Mouse (Mus musculus) hindbrain, postnatal 0 days (tissue): ENCODE measurements around the gene Galk1. TPM values are rescaled to one million over a fixed set of nuclear protein-coding genes. Genes with fewer than 3 reads are reported as not detected.

Source experiments
- ATAC-seq: fragments of 200-750 bp; cut with Nextera tagmentation; 2 replicates; pipeline ENCODE4 v1.8.0; 2017; ENCODE audit warnings: mild to moderate bottlenecking, moderate TSS enrichment, moderate library complexity
- DNase-seq: peaks from one replicate; pipeline ENCODE4 v3.0.0-alpha.2; 2015; ENCODE audit warnings: low spot score
- H3K27ac ChIP-seq: fragments of 300-500 bp; sonication (generic); 2 replicates; pipeline ENCODE4 v1.5.1; 2014; ENCODE audit warnings: mild to moderate bottlenecking
- H3K27me3 ChIP-seq: fragments of 300-500 bp; sonication (generic); 2 replicates; pipeline ENCODE4 v1.6.1; 2014; ENCODE audit warnings: low read length, mixed read lengths; ENCODE audit not compliant: insufficient read depth
- H3K36me3 ChIP-seq: fragments of 300-500 bp; sonication (generic); 2 replicates; pipeline ENCODE4 v1.6.1; 2014; ENCODE audit warnings: low read length, mixed read lengths; ENCODE audit not compliant: insufficient read depth
- H3K4me1 ChIP-seq: fragments of 300-500 bp; sonication (generic); 2 replicates; pipeline ENCODE4 v1.6.1; 2014; ENCODE audit warnings: antibody characterized with exemption, low read length, mixed read lengths; ENCODE audit not compliant: insufficient read depth
- H3K4me2 ChIP-seq: fragments of 300-500 bp; sonication (generic); 2 replicates; pipeline ENCODE4 v1.6.1; 2014; ENCODE audit warnings: low read depth, mild to moderate bottlenecking, low read length, moderate library complexity, mixed read lengths
- H3K4me3 ChIP-seq: fragments of 300-500 bp; sonication (generic); 2 replicates; pipeline ENCODE4 v1.5.1; 2014; ENCODE audit warnings: low read length
- H3K9ac ChIP-seq: fragments of 300-500 bp; sonication (generic); replicated peaks from 2 replicates; pipeline ENCODE4 v1.6.1; 2014; ENCODE audit warnings: mild to moderate bottlenecking, low read length, moderate library complexity, mixed read lengths
- H3K9me3 ChIP-seq: fragments of 300-500 bp; sonication (generic); 2 replicates; pipeline ENCODE4 v1.6.1; 2016; ENCODE audit warnings: low read length, mixed read lengths
- CTCF ChIP-seq: IDR thresholded peaks from 2 replicates; pipeline ENCODE4 v1.5.1; 2016; ENCODE audit warnings: antibody characterized with exemption, control low read depth, low read depth
- WGBS: fragments of 180-500 bp; shearing (Covaris S2); extraction: QIAGEN DNeasy Blood & Tissue Kit; methylation state at CpG from one replicate; pipeline ENCODE4 v1.1.7; 2014; 5-methylcytosine and 5-hydroxymethylcytosine counted together
- polyA plus RNA-seq: library from polyadenylated mRNA; unstranded; fragments of >200 nt; fragmentation: Nextera tagmentation; extraction: Ambion mirVana; gene quantifications from 2 replicates; pipeline ENCODE4 v1.2.1, GENCODE M21; 2015
- total RNA-seq: library from RNA; depleted of rRNA; stranded (reverse); fragments of >200 nt; gene quantifications from 2 replicates; pipeline ENCODE4 v1.2.3, GENCODE M21; 2014

Gene Galk1
- total and polyA plus RNA-seq, 2 experiments from 2014 or later: 51.5 to 60.3 TPM

DNA sequence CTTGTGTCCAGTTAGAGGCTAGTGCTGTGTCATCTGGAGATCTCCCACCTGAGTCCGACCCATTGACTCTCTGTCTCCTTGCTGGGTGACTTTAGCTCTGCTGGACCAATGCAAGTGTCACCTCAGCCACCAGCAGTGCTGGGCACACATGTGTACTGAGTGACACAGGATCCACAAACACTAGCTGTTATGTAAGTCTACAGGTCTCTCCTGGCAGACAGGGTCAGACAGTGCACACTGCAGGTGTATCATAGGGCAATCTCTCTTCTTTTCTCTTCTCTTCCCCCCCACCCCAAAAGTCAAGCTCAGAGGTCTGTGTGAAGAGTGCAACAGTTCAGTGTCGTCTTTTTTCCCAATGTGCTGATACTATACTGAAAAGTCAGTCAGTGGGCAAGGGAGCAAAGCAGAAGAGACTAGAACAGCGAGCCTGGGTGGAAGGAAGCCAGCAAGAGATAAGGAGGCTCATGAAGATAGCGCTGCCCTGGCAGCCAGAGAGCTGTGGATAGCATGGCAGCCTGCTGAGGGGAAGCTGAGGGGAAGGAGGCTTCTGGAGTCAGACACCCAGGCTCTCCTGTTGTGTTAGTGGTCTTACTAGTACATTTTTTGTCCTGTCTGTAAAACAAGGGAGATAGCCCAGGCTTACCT is 44.8 kb upstream of the Galk1 start:
- ATAC-seq (no peak), DNase-seq (no peak)
- H3K9me3 ChIP-seq: no peaks in the 10 kb centered on the region
- H3K27ac ChIP-seq: no peak overlapping the region
- H3K4me2 ChIP-seq: no peak overlapping the region
- no peak overlapping the region for H3K4me3 ChIP-seq
- WGBS: 85% methylated on average over 4 of the region's 4 CpGs
- TF ChIP-seq CTCF: no peak
- no peak overlapping the region for H3K9ac ChIP-seq
- H3K36me3 ChIP-seq: peaks cover 78% of the 10 kb centered on the region
- H3K27me3 ChIP-seq: no peaks in the 10 kb centered on the region
- no peaks in the 10 kb centered on the region for H3K4me1 ChIP-seq

DNA sequence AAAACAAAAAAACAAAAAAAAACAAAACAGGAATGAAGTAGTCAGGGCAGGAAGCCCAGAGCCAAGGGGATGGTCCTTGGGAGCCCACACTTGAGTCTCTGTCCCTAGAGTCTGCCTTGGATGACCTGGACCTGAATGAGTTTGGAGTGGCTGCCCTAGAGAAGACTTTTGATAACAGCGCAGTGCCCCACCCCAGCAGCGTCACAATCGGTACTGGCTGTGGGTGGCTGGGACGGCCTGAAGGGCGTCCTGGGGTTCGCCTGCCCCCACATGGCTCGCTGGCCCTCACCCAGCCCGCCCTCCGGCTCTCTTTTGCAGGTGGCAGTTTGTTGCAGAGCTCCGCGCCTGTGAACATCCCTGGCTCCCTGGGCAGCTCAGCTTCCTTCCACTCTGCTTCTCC is 43.4 kb upstream of the Galk1 start:
- DNase-seq: no peak
- no peak for TF ChIP-seq CTCF

DNA sequence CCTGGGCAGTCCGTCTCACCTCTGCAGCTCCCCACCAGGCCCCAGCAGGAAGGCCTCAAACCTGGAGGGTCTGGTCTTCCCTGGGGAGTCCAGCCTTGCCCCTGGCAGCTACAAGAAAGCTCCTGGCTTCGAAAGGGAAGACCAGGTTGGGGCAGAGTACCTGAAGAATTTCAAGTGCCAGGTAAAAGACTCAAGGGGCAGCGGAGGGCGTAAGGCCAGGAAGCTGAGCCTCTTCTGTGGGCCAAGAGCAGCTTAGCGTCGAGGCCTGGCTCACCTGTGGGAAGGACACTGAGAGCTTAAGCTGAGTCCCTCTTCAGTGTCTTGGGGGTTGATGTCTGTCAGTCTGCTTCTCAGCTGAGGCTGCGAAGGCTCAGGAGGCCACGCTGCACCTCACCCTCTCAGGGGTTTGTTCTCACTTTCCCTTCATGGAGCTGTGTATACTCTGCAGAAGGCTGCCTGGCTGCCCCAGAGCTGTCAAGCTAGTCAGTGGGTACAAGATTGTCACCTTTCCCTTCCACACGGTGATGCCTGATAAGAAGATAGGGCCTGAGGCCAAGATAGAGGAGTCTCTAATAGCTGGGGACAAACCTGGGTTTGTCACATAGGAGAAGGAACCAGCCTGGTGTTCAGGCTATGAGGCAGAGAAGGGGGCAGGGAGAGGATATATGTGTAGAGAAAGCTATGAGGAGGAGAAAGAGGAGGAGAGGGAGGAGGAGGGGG is 41.2 kb upstream of the Galk1 start:
- H3K9me3 ChIP-seq: no peaks in the 10 kb centered on the region
- no peak for DNase-seq
- H3K36me3 ChIP-seq: peaks cover 79% of the 10 kb centered on the region
- no peak for TF ChIP-seq CTCF
- H3K4me1 ChIP-seq: no peaks in the 10 kb centered on the region
- H3K4me2 ChIP-seq: no peak overlapping the region
- no peak overlapping the region for H3K27ac ChIP-seq
- ATAC-seq: no peak
- no peak overlapping the region for H3K4me3 ChIP-seq
- no peaks in the 10 kb centered on the region for H3K27me3 ChIP-seq
- H3K9ac ChIP-seq: no peak overlapping the region
- 95% methylated on average over 9 of the region's 9 CpGs for WGBS

More for the DNA sequence above, 43.4 kb upstream of the Galk1 start:
- ATAC-seq: no peak
- H3K27me3 ChIP-seq: no peaks in the 10 kb centered on the region
- H3K9me3 ChIP-seq: no peaks in the 10 kb centered on the region
- no peak overlapping the region for H3K9ac ChIP-seq
- no peak overlapping the region for H3K4me3 ChIP-seq
- H3K4me2 ChIP-seq: no peak overlapping the region
- 87% methylated on average over 11 of the region's 11 CpGs for WGBS
- peaks cover 79% of the 10 kb centered on the region for H3K36me3 ChIP-seq
- no peak overlapping the region for H3K27ac ChIP-seq
- no peaks in the 10 kb centered on the region for H3K4me1 ChIP-seq

DNA sequence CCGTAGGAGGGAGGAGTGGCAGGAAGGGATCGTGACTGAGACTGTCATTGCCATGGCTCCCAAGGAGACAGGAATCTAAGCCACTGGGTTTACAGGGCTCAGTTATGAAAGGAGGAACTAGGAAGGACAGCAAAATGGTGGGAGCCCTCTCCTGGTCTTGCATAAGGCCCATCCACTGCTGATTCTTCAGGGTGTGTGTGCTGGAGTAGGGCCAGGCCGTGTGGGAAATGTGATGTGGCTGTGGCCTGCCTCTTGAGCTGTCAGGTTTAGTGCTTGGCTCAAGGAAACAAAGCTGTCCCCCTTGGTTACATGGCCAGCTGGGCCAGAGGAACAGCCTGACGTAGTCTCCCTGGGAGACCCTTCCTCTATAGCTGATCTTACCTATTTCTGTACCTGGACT is 37.7 kb upstream of the Galk1 start:
- no peaks in the 10 kb centered on the region for H3K27me3 ChIP-seq
- H3K9me3 ChIP-seq: no peaks in the 10 kb centered on the region
- WGBS: 85% methylated on average over 4 of the region's 4 CpGs
- DNase-seq (no peak), ATAC-seq (no peak)
- no peak overlapping the region for H3K27ac ChIP-seq
- H3K9ac ChIP-seq: no peak overlapping the region
- H3K4me3 ChIP-seq: no peak overlapping the region
- no peak for TF ChIP-seq CTCF
- peaks cover 67% of the 10 kb centered on the region for H3K36me3 ChIP-seq
- no peak overlapping the region for H3K4me2 ChIP-seq
- no peaks in the 10 kb centered on the region for H3K4me1 ChIP-seq

DNA sequence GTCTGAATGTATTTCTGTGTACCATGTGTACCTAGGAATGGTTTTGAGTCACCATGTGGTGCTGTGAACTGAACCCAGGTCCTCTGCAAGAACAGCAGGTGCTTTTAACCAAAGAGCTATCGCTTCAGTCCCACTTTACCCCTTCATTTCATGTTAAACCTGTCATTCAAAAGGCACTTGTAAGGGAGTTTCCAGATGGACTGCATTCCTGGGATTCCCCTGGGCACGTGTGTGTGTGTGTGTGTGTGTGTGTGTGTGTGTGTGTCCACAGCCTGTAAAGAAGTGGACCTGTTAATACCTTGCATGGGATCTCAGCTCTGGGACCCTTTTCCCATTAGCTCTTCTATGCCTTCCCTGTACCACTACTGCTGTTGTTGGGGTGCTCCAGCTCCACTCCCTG is 37.1 kb upstream of the Galk1 start:
- Histone ChIP-seq H3K4me1 (no peaks in the 10 kb centered on the region), H3K4me2 (no peak overlapping the region), H3K4me3 (no peak overlapping the region), H3K27ac (no peak overlapping the region), H3K9ac (no peak overlapping the region), H3K27me3 (no peaks in the 10 kb centered on the region), H3K36me3 (peaks cover 64% of the 10 kb centered on the region), H3K9me3 (no peaks in the 10 kb centered on the region)
- TF ChIP-seq CTCF: no peak
- DNase-seq (no peak), ATAC-seq (no peak)
- 86% methylated on average over 2 of the region's 2 CpGs for WGBS

DNA sequence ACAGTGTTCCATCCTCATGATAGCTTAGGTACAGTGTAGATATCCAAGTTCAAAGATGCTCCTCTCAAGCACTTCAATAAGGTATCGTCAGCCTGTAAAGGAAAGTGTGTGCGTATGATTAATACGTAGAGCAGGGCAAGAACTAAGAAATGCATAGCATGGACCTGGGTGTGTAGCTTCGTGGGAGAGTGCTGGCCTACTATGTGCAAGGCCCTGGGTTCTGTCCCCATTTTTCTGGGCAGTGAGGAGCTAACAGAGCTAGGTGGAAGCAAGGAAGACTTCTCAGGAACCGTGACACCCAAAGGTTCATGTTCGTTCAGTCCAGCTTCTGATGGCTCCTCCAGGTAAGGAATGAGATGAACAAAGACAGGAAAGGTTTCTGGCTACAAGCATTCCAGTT is 32.7 kb upstream of the Galk1 start:
- ATAC-seq: no peak
- Histone ChIP-seq H3K4me1 (no peaks in the 10 kb centered on the region), H3K9me3 (no peaks in the 10 kb centered on the region), H3K9ac (no peak overlapping the region), H3K27me3 (no peaks in the 10 kb centered on the region), H3K27ac (no peak overlapping the region), H3K36me3 (peaks cover 40% of the 10 kb centered on the region), H3K4me2 (no peak overlapping the region), H3K4me3 (no peak overlapping the region)
- 96% methylated on average over 6 of the region's 6 CpGs for WGBS
- no peak for DNase-seq
- TF ChIP-seq CTCF: no peak

DNA sequence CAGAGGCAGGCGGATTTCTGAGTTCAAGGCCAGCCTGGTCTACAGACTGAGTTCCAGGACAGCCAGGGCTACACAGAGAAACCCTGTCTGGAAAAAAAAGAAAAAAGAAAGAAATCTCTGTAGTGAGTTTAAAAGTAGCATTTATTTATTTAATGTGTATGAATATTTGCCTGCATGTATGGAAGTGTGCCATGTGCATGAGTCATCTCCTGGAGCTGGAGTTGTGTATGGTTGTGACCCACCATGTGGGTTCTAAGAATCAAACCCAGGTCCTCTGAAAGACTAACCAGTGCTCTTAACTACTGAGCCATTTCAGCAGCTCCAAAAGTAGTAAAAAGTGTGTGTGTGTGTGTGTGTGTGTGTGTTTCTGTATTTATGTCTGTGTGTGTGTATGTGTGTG is 30.8 kb upstream of the Galk1 start:
- Histone ChIP-seq H3K27ac (no peak overlapping the region), H3K36me3 (peaks cover 28% of the 10 kb centered on the region), H3K9me3 (no peaks in the 10 kb centered on the region), H3K4me1 (no peaks in the 10 kb centered on the region), H3K27me3 (no peaks in the 10 kb centered on the region), H3K4me3 (no peak overlapping the region), H3K4me2 (no peak overlapping the region), H3K9ac (no peak overlapping the region)
- TF ChIP-seq CTCF: no peak
- 100% methylated on average over 1 of the region's 1 CpGs for WGBS
- ATAC-seq: no peak
- no peak for DNase-seq
